Mouse (Mus musculus) CH12.LX (cell line): ENCODE measurements at regions not wholly inside any gene's neighbourhood (a gene's known extent, or its start where the extent isn't known, plus 50 kb on each side); places are given as distances from the start of the nearest gene placed in this dataset.

Experiments
- BHLHE40 ChIP-seq: IDR thresholded peaks from 2 replicates; pipeline ENCODE4 v1.6.1; 2011; ENCODE audit warnings: mild to moderate bottlenecking, low read depth, low read length, improper control_type of control experiment
- CHD2 ChIP-seq: IDR thresholded peaks from 2 replicates; pipeline ENCODE4 v1.6.1; 2011; ENCODE audit warnings: low read length, improper control_type of control experiment
- CTCF ChIP-seq, 2 experiments: IDR thresholded peaks in 1 of 2; conservative IDR thresholded peaks in 1 of 2; 2 replicates each; pipeline ENCODE4 v1.5.1; 2011 to 2012; ENCODE audit warnings: low read depth in 2 of 2, low read length in 2 of 2, improper control_type of control experiment in 1 of 2, inconsistent platforms in 1 of 2, mild to moderate bottlenecking in 1 of 2, moderate library complexity in 1 of 2
- KAT2A ChIP-seq: IDR thresholded peaks from 2 replicates; pipeline ENCODE4 v1.6.1; 2012; ENCODE audit warnings: low read length, improper control_type of control experiment, inconsistent platforms; ENCODE audit not compliant: insufficient replicate concordance
- MAFK ChIP-seq: IDR thresholded peaks from 2 replicates; pipeline ENCODE4 v1.6.1; 2011; ENCODE audit warnings: low read length, improper control_type of control experiment; ENCODE audit not compliant: insufficient replicate concordance
- MAX ChIP-seq: IDR thresholded peaks from 2 replicates; pipeline ENCODE4 v1.6.1; 2011; ENCODE audit warnings: low read length, improper control_type of control experiment
- MXI1 ChIP-seq: IDR thresholded peaks from 2 replicates; pipeline ENCODE4 v1.6.1; 2011; ENCODE audit warnings: mild to moderate bottlenecking, low read depth, low read length, improper control_type of control experiment
- POLR2A ChIP-seq: IDR thresholded peaks from 2 replicates; pipeline ENCODE4 v1.6.1; 2011; ENCODE audit warnings: low read depth, mild to moderate bottlenecking, improper control_type of control experiment, low read length
- RAD21 ChIP-seq: IDR thresholded peaks from 2 replicates; pipeline ENCODE4 v1.6.1; 2011; ENCODE audit warnings: low read depth, mild to moderate bottlenecking, low read length, improper control_type of control experiment, moderate library complexity
- RCOR1 ChIP-seq: conservative IDR thresholded peaks from 2 replicates; pipeline ENCODE4 v1.6.1; 2012; ENCODE audit warnings: low read depth, mild to moderate bottlenecking, inconsistent platforms, low read length, improper control_type of control experiment
- UBTF ChIP-seq: IDR thresholded peaks from 2 replicates; pipeline ENCODE4 v1.6.1; 2012; ENCODE audit warnings: low read depth, mild to moderate bottlenecking, inconsistent platforms, low read length, improper control_type of control experiment, moderate library complexity
- ZC3H11A ChIP-seq: IDR thresholded peaks from 2 replicates; pipeline ENCODE4 v1.6.1; 2012; ENCODE audit warnings: low read depth, mild to moderate bottlenecking, inconsistent platforms, low read length, improper control_type of control experiment
- ZMIZ1 ChIP-seq: IDR thresholded peaks from 2 replicates; pipeline ENCODE4 v1.6.1; 2012; ENCODE audit warnings: low read depth, mild to moderate bottlenecking, inconsistent platforms, low read length, improper control_type of control experiment
- ZNF384 ChIP-seq: IDR thresholded peaks from 2 replicates; pipeline ENCODE4 v1.6.1; 2012; ENCODE audit warnings: low read depth, low read length, improper control_type of control experiment, inconsistent platforms

DNA sequence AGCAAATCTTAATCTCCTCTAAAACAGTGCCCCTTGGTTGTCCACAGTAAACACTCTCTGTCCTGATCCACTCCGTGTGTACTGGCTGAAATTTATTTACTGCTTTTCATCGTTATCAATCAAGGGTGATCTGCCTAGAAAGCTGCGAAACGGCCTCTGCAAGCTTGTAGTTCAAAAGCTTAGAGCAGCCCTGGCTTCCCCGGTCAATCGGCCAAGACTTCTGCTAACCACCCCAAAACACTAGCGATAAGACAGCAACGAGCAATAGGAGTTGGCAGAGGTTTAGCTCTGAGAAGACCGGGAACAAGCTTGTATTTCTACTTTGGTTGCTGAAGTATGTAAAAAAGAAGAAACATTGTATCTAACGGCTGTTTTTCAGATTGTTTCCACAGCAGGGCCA, 201.8 kb downstream of the Sptssa start:
- TF ChIP-seq CTCF (conservative IDR thresholded peaks at IDR 0.05 in 1 of 2, IDR thresholded peaks at IDR 0.05 in 1 of 2; ENCODE audit: low read depth in 2 of 2, low read length in 2 of 2) (no peak), POLR2A (no peak), MAFK (no peak), RCOR1 (no peak), MAX (no peak), KAT2A (no peak), ZNF384 (no peak), RAD21 (no peak), CHD2 (no peak), ZC3H11A (no peak), BHLHE40 (no peak), MXI1 (no peak), ZMIZ1 (no peak), UBTF (no peak)
